Mouse (Mus musculus): ENCODE data around the gene Olfr552. TPM values are rescaled to one million over a fixed set of nuclear protein-coding genes. Genes with fewer than 3 reads are reported as not detected.
"Not testable (repeated sequence)": the region's sequence is repeated elsewhere in the genome, so short reads cannot be mapped to it uniquely, and the experiment has no call there.

Olfr552 gene
- polyA plus RNA-seq, 1 experiment from 2014 or later, result not detected

- not testable (repeated sequence) for H3K27ac ChIP-seq (replicated peaks); H3K36me3 ChIP-seq; H3K9me3 ChIP-seq; H3K4me2 ChIP-seq (replicated peaks); H3K4me1 ChIP-seq; ATAC-seq (ENCODE audit: low FRiP score, low read depth); H3K4me3 ChIP-seq; H3K9ac ChIP-seq (replicated peaks); H3K27me3 ChIP-seq
- WGBS, result 83% methylated on average over 19 of the region's 19 CpGs
These were observed 22.8 kb downstream of the Olfr552 start for GRCm38 (mm10) chr7:102620368-102620767.

DNA sequence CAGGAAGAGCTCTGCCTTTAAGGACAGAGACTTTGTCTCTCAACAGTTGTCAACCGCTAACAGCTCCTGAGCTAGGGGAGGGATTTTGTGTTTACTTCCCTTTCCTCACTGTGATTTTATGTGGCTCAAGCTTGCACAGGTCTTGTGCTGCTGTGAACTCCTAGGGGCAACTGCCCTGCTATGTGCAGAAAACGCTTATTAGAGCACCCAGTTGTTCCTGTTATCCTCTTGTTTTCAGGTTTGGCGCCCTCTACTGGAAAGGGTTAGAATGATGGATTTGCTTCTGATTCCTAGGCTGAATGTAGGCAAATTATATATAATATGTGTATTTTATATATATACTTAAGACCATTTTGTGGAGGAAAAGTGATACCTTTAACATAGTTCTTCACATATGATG lies 39.1 kb downstream of the Olfr552 start:
- WGBS, result 34% methylated on average over 3 of the region's 3 CpGs

DNA sequence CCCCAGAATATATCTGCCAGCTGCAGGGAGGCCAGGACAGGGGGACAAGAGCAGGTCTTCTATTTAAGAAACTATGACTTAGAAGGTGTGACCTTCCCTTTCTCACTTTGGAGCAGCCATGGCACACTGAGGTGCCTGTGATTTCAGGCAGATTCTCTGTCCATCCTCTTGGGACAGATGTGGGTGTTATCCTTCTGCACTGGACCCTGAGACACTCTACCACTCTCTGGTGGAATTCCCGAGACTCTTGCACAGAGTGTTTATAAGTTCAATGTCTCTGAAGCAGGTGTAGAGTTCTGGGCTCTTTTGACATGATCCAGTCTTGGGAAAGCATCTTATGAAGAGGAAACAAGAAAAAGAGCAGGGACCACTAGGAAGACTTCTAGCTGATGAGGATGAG lies 40.6 kb downstream of the Olfr552 start, which contains the start of gene Olfr554:
Olfr554 (plus strand) TSS at position 301 of the 400 bp plus-strand sequence.
- Histone ChIP-seq H3K4me2 (replicated peaks) (no peak within 1 kb of the TSS), H3K9ac (replicated peaks) (no peak within 1 kb of the TSS), H3K27me3 (no peaks in the 10 kb centered on the region), H3K36me3 (no peaks in the 10 kb centered on the region), H3K9me3 (no peaks in the 10 kb centered on the region), H3K27ac (replicated peaks) (no peak within 1 kb of the TSS), H3K4me1 (no peaks in the 10 kb centered on the region), H3K4me3 (no peak within 1 kb of the TSS)
- ATAC-seq (ENCODE audit: low FRiP score, low read depth), result no peak
- WGBS, result 82% methylated on average over 1 of the region's 1 CpGs

More for the DNA sequence above, 39.1 kb downstream of the Olfr552 start:
- Histone ChIP-seq H3K9ac (replicated peaks) (no peak overlapping the region), H3K4me3 (no peak overlapping the region), H3K36me3 (no peaks in the 10 kb centered on the region), H3K27ac (replicated peaks) (no peak overlapping the region), H3K27me3 (no peaks in the 10 kb centered on the region), H3K9me3 (no peaks in the 10 kb centered on the region), H3K4me2 (replicated peaks) (no peak overlapping the region), H3K4me1 (no peaks in the 10 kb centered on the region)
- no peak for ATAC-seq (ENCODE audit: low FRiP score, low read depth)

DNA sequence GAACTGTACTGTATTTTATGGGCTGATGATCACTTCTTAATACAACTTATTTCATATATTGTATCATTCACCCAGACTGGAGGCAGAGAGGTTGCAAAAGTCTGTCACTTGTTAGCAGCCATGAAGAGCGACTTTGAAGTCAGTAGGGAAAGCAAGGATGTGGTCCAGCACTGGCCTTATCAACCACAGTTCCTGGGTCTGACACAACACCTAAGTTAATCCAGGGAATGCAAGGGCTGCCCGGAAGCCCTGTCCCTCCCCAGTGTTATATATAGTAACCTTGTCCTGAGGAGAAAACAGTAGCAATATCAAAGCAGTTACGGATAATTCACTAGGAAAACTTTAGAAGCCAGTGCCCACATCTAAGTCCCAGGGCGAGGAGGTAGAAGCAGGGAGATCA lies 47.4 kb downstream of the Olfr552 start:
- ATAC-seq (ENCODE audit: low FRiP score, low read depth); H3K4me1 ChIP-seq; H3K27ac ChIP-seq (replicated peaks); H3K27me3 ChIP-seq; H3K9ac ChIP-seq (replicated peaks); H3K9me3 ChIP-seq; H3K4me2 ChIP-seq (replicated peaks); H3K4me3 ChIP-seq; H3K36me3 ChIP-seq: not testable (repeated sequence)
- 89% methylated on average over 3 of the region's 4 CpGs for WGBS

Other genes with a start within 250 kb of the Olfr552 start
- 166 and 169 TPM in 2 replicates for gene Rrm1, start 156.1 kb upstream of the Olfr552 start, polyA plus RNA-seq (2016; fragmentation: Nextera tagmentation; extraction: Ambion mirVana)
- 0.46 and 0.80 TPM in 2 replicates for gene Olfr543, start 116.1 kb upstream of the Olfr552 start, polyA plus RNA-seq (2016; fragmentation: Nextera tagmentation; extraction: Ambion mirVana)
- gene Olfr544, start 109.5 kb upstream of the Olfr552 start, polyA plus RNA-seq (2016; fragmentation: Nextera tagmentation; extraction: Ambion mirVana), result 0.20 and 0.24 TPM in 2 replicates
- 0.11 and 0.14 TPM in 2 replicates for gene Olfr545, start 98.2 kb upstream of the Olfr552 start, polyA plus RNA-seq (2016; fragmentation: Nextera tagmentation; extraction: Ambion mirVana)
- gene Olfr547, start 63.0 kb upstream of the Olfr552 start, polyA plus RNA-seq (2016; fragmentation: Nextera tagmentation; extraction: Ambion mirVana), result not detected in 2 replicates
- not detected in 2 replicates for gene Olfr548-ps1, start 56.9 kb upstream of the Olfr552 start, polyA plus RNA-seq (2016; fragmentation: Nextera tagmentation; extraction: Ambion mirVana)
- not detected in 2 replicates for gene Olfr549, start 47.9 kb upstream of the Olfr552 start, polyA plus RNA-seq (2016; fragmentation: Nextera tagmentation; extraction: Ambion mirVana)
- gene Trim21, start 32.3 kb upstream of the Olfr552 start, polyA plus RNA-seq (2016; fragmentation: Nextera tagmentation; extraction: Ambion mirVana), result 0.26 and 0.94 TPM in 2 replicates
- gene Olfr550, start 26.3 kb upstream of the Olfr552 start, polyA plus RNA-seq (2016; fragmentation: Nextera tagmentation; extraction: Ambion mirVana), result not detected in 2 replicates
- gene Olfr551, start 5.9 kb upstream of the Olfr552 start, polyA plus RNA-seq (2016; fragmentation: Nextera tagmentation; extraction: Ambion mirVana), result not detected in 2 replicates
- gene Olfr553, start 20.4 kb downstream of the Olfr552 start, polyA plus RNA-seq (2016; fragmentation: Nextera tagmentation; extraction: Ambion mirVana), result not detected in 2 replicates
- gene Olfr554, start 40.7 kb downstream of the Olfr552 start, polyA plus RNA-seq (2016; fragmentation: Nextera tagmentation; extraction: Ambion mirVana), result not detected in 2 replicates
- gene Olfr555, start 61.1 kb downstream of the Olfr552 start, polyA plus RNA-seq (2016; fragmentation: Nextera tagmentation; extraction: Ambion mirVana), result not detected in 2 replicates
- gene Olfr556, start 67.1 kb downstream of the Olfr552 start, polyA plus RNA-seq (2016; fragmentation: Nextera tagmentation; extraction: Ambion mirVana), result not detected in 2 replicates
- 9.5 and 9.6 TPM in 2 replicates for gene Trim68, start 89.6 kb downstream of the Olfr552 start, polyA plus RNA-seq (2016; fragmentation: Nextera tagmentation; extraction: Ambion mirVana)
- gene Olfr557, start 98.1 kb downstream of the Olfr552 start, polyA plus RNA-seq (2016; fragmentation: Nextera tagmentation; extraction: Ambion mirVana), result not detected in 2 replicates
- not detected in 2 replicates for gene Olfr558, start 104.4 kb downstream of the Olfr552 start, polyA plus RNA-seq (2016; fragmentation: Nextera tagmentation; extraction: Ambion mirVana)
- not detected in 2 replicates for gene Olfr33, start 121.3 kb downstream of the Olfr552 start, polyA plus RNA-seq (2016; fragmentation: Nextera tagmentation; extraction: Ambion mirVana)
- gene Olfr559, start 129.7 kb downstream of the Olfr552 start, polyA plus RNA-seq (2016; fragmentation: Nextera tagmentation; extraction: Ambion mirVana), result not detected in 2 replicates
- not detected in 2 replicates for gene Olfr560, start 161.6 kb downstream of the Olfr552 start, polyA plus RNA-seq (2016; fragmentation: Nextera tagmentation; extraction: Ambion mirVana)
- not detected in 2 replicates for gene Olfr78, start 161.7 kb downstream of the Olfr552 start, polyA plus RNA-seq (2016; fragmentation: Nextera tagmentation; extraction: Ambion mirVana)
- not detected in 2 replicates for gene Olfr561, start 173.5 kb downstream of the Olfr552 start, polyA plus RNA-seq (2016; fragmentation: Nextera tagmentation; extraction: Ambion mirVana)
- gene Olfr564, start 205.7 kb downstream of the Olfr552 start, polyA plus RNA-seq (2016; fragmentation: Nextera tagmentation; extraction: Ambion mirVana), result not detected in 2 replicates